Mouse (Mus musculus) layer of hippocampus, adult 9-10 months (tissue): ENCODE measurements around the gene 4930412O13Rik.

Experiments
- DNase-seq: peaks from one replicate; pipeline ENCODE4 v3.0.0; 2022; ENCODE audit warnings: low spot score

The 4930412O13Rik gene

GRCm38 (mm10) chr2:9880271-9880670 is 781 bp upstream of the 4930412O13Rik start:
- no peak for DNase-seq

GRCm38 (mm10) chr2:9881611-9882023 is 565 bp downstream of the 4930412O13Rik start:
- no peak for DNase-seq

- DNase-seq, result no peak
Measured at GRCm38 (mm10) chr2:9882371-9882925, 1.4 kb downstream of the 4930412O13Rik start.

GRCm38 (mm10) chr2:9882926-9883802 is 2.1 kb downstream of the 4930412O13Rik start:
- DNase-seq, result no peak

- DNase-seq, result no peak
Measured at GRCm38 (mm10) chr2:9883803-9884532, 2.9 kb downstream of the 4930412O13Rik start.

- no peak for DNase-seq
Measured at GRCm38 (mm10) chr2:9884533-9885216, 3.6 kb downstream of the 4930412O13Rik start.

GRCm38 (mm10) chr2:9885217-9885770 is 4.2 kb downstream of the 4930412O13Rik start:
- no peak for DNase-seq

GRCm38 (mm10) chr2:9886031-9886430 is 5.0 kb downstream of the 4930412O13Rik start:
- no peak for DNase-seq

GRCm38 (mm10) chr2:9886921-9887610 is 6.0 kb downstream of the 4930412O13Rik start:
- DNase-seq, result no peak

- no peak for DNase-seq
Measured at GRCm38 (mm10) chr2:9887636-9888035, 6.6 kb downstream of the 4930412O13Rik start.

GRCm38 (mm10) chr2:9888913-9889650 is 8.0 kb downstream of the 4930412O13Rik start, which contains the start of gene 9230102O04Rik:
TSS of gene 9230102O04Rik (minus strand) at chr2:9889540.
- DNase-seq, result no peak

- no peak for DNase-seq
Measured at GRCm38 (mm10) chr2:9889651-9890183, 8.7 kb downstream of the 4930412O13Rik start, which contains the start of gene Gata3. TSS of gene Gata3 (minus strand) at chr2:9890034.

- DNase-seq, result no peak
Measured at GRCm38 (mm10) chr2:9890251-9890650, 9.2 kb downstream of the 4930412O13Rik start.

GRCm38 (mm10) chr2:9890906-9891305 is 9.9 kb downstream of the 4930412O13Rik start:
- no peak for DNase-seq

- DNase-seq, result no peak
Measured at GRCm38 (mm10) chr2:9892541-9892940, 11.5 kb downstream of the 4930412O13Rik start.

- DNase-seq, result no peak
Measured at GRCm38 (mm10) chr2:9893272-9893953, 12.4 kb downstream of the 4930412O13Rik start.

GRCm38 (mm10) chr2:9894836-9895593 is 14.0 kb downstream of the 4930412O13Rik start:
- DNase-seq, result no peak

- no peak for DNase-seq
Measured at GRCm38 (mm10) chr2:9896097-9896770, 15.2 kb downstream of the 4930412O13Rik start.
